Mouse (Mus musculus): ENCODE results near the gene Fbn1.

DNA sequence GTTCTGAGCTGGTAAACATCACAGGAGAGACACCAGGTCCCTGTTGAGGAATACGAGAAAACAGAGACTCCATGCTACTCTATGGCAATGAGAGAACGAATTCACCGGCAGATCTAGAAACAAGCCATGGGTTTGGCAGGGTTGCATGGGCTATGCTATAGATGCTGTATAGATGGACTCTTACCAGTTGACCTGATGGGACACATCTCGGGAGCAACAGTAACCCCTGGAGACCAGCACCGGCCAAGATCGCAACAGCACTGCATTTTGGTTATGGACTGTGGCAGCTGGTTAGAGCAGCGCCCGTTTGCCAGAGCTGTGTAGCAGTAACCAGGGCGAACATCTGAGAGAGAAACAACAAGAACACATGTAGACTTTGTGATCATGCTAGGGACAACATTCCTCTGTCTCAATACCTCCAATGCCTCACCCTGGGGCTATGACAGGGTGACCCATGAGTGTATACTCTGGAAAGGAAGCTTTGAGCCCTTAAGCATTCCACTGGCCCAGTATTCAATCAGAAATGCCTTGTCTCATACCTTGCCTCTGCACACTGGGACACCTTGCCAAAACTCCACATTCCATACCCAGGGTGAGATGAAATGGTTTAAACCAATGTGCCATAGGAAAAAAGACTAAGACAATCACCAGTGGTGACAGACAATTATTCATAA is 113.2 kb downstream of the Fbn1 start:
- TF ChIP-seq CTCF (IDR thresholded peaks at IDR 0.05; ENCODE audit: low read depth) (no peak), EP300 (optimal IDR thresholded peaks at IDR 0.05) (no peak)

Measured in stomach, postnatal 0 days (tissue).